Mouse (Mus musculus) cerebellum, adult 2 months (tissue): ENCODE data around the gene Ltk. TPM values are rescaled to one million over a fixed set of nuclear protein-coding genes. Genes with fewer than 3 reads are reported as not detected.

Experiments
- DNase-seq, 2 experiments: peaks; one replicate each; pipeline ENCODE4 v3.0.0; 2021
- H3K27ac ChIP-seq: fragments of 200-500 bp; 2 replicates; pipeline ENCODE4 v1.5.1; 2012; ENCODE audit warnings: low read length, control low read depth, inconsistent platforms; ENCODE audit not compliant: insufficient read depth
- H3K27me3 ChIP-seq: fragments of 200-500 bp; 2 replicates; pipeline ENCODE4 v1.6.1; 2012; ENCODE audit warnings: inconsistent platforms, mild to moderate bottlenecking, low read length, moderate library complexity; ENCODE audit not compliant: control insufficient read depth, insufficient read depth
- H3K4me1 ChIP-seq: fragments of 200-500 bp; 2 replicates; pipeline ENCODE4 v1.6.1; 2011; ENCODE audit warnings: low read length; ENCODE audit not compliant: control insufficient read depth, insufficient read depth
- H3K4me3 ChIP-seq: fragments of 200-500 bp; replicated peaks from 2 replicates; pipeline ENCODE3; 2011; ENCODE audit warnings: mild to moderate bottlenecking, low read depth, low read length, control low read depth; ENCODE audit not compliant: insufficient read depth
- CTCF ChIP-seq: fragments of 200-500 bp; IDR thresholded peaks from 2 replicates; pipeline ENCODE4 v1.5.1; 2011; ENCODE audit warnings: low read depth, mild to moderate bottlenecking, control low read depth, low read length, moderate library complexity, borderline replicate concordance; ENCODE audit not compliant: insufficient read depth
- POLR2A ChIP-seq: fragments of 200-500 bp; IDR thresholded peaks from 2 replicates; pipeline ENCODE4 v1.6.1; 2011; ENCODE audit warnings: low read length, control low read depth, borderline replicate concordance; ENCODE audit not compliant: insufficient read depth
- WGBS: fragments of 180-500 bp; shearing (Covaris S2); methylation state at CpG from one replicate; pipeline ENCODE4 v1.1.7; 2018; 5-methylcytosine and 5-hydroxymethylcytosine counted together
- polyA plus RNA-seq: library from polyadenylated mRNA; depleted of rRNA; stranded (reverse); fragments of >200 nt; gene quantifications from 2 replicates; pipeline ENCODE4 v1.2.3, GENCODE M21; 2012

Gene Ltk
- polyA plus RNA-seq, 1 experiment = 16.5 TPM

- 22% methylated on average over 10 of the region's 10 CpGs for WGBS
- peaks cover 54% of the 10 kb centered on the region for H3K4me1 ChIP-seq
- H3K27ac ChIP-seq = peak overlapping the region; percentile 77
- peak overlapping the region; percentile 1 for H3K4me3 ChIP-seq
- TF ChIP-seq POLR2A = no peak
- no peak for TF ChIP-seq CTCF
- H3K27me3 ChIP-seq = no peaks in the 10 kb centered on the region
- DNase-seq = peak in 1 of 2 experiments; percentile 44
These were observed 42.8 kb upstream of the Ltk start for GRCm38 (mm10) chr2:119802767-119803617.

- H3K4me3 ChIP-seq = peak overlapping the region; percentile 100
- no peaks in the 10 kb centered on the region for H3K27me3 ChIP-seq
- peaks cover 48% of the 10 kb centered on the region for H3K4me1 ChIP-seq
- WGBS = 35% methylated on average over 15 of the region's 15 CpGs
- peak; percentile 85 to 95 for DNase-seq
- peak overlapping the region; percentile 94 for H3K27ac ChIP-seq
- TF ChIP-seq POLR2A = 0 out of 2 replicates have a peak, but pooled peaks have one; percentile 36
- no peak for TF ChIP-seq CTCF
These were observed 40.9 kb upstream of the Ltk start for GRCm38 (mm10) chr2:119800876-119801846.

GRCm38 (mm10) chr2:119799961-119800550 lies 39.8 kb upstream of the Ltk start:
- no peak for TF ChIP-seq CTCF
- TF ChIP-seq POLR2A = no peak
- WGBS = under 1% methylated on average over 27 of the region's 27 CpGs
- H3K27ac ChIP-seq = peak overlapping the region; percentile 94
- peak overlapping the region; percentile 100 for H3K4me3 ChIP-seq
- no peaks in the 10 kb centered on the region for H3K27me3 ChIP-seq
- DNase-seq = peak in 1 of 2 experiments; percentile 75
- peaks cover 41% of the 10 kb centered on the region for H3K4me1 ChIP-seq

GRCm38 (mm10) chr2:119799181-119799960 lies 39.1 kb upstream of the Ltk start:
- H3K27ac ChIP-seq = peak overlapping the region; percentile 94
- peak overlapping the region; percentile 100 for H3K4me3 ChIP-seq
- TF ChIP-seq CTCF = no peak
- TF ChIP-seq POLR2A = 0 out of 2 replicates have a peak, but pooled peaks have one; percentile 25
- no peaks in the 10 kb centered on the region for H3K27me3 ChIP-seq
- peaks cover 34% of the 10 kb centered on the region for H3K4me1 ChIP-seq
- peak; percentile 76 to 78 for DNase-seq
- WGBS = under 1% methylated on average over 59 of the region's 89 CpGs

GRCm38 (mm10) chr2:119798246-119798927 lies 38.2 kb upstream of the Ltk start:
- peak; percentile 68 for DNase-seq
- H3K27me3 ChIP-seq = no peaks in the 10 kb centered on the region
- TF ChIP-seq POLR2A (no peak), CTCF (peak; percentile 43; the same call in 1 of the 2 replicates)
- 5% methylated on average over 13 of the region's 13 CpGs for WGBS
- peak overlapping the region; percentile 100 for H3K4me3 ChIP-seq
- no peak overlapping the region; the same call in 1 of the 2 replicates for H3K27ac ChIP-seq
- peaks cover 25% of the 10 kb centered on the region for H3K4me1 ChIP-seq

GRCm38 (mm10) chr2:119797279-119797783 lies 37.1 kb upstream of the Ltk start, which contains the start of gene Tyro3:
Gene Tyro3 (plus strand): TSS chr2:119797733.
- 82% methylated on average over 5 of the region's 5 CpGs for WGBS
- H3K27me3 ChIP-seq = no peaks in the 10 kb centered on the region
- no peak for DNase-seq
- no peak within 1 kb of the TSS; the same call in 1 of the 2 replicates for H3K27ac ChIP-seq
- TF ChIP-seq CTCF = no peak
- no peak for TF ChIP-seq POLR2A
- H3K4me1 ChIP-seq = peaks cover 15% of the 10 kb centered on the region
- H3K4me3 ChIP-seq = peak within 1 kb of the TSS; percentile 5
